Mouse (Mus musculus) MEL-GATA-1-ER (cell line): ENCODE measurements around the gene Prl3d1.
"Not testable (repeated sequence)": the region's sequence is repeated elsewhere in the genome, so short reads cannot be mapped to it uniquely, and the experiment has no call there.

Experiments used
- DNase-seq: peaks from one replicate; pipeline ENCODE4 v3.0.0-alpha.2; 2012; ENCODE audit warnings: low read depth; ENCODE audit errors: extremely low read depth

Gene Prl3d1

DNA sequence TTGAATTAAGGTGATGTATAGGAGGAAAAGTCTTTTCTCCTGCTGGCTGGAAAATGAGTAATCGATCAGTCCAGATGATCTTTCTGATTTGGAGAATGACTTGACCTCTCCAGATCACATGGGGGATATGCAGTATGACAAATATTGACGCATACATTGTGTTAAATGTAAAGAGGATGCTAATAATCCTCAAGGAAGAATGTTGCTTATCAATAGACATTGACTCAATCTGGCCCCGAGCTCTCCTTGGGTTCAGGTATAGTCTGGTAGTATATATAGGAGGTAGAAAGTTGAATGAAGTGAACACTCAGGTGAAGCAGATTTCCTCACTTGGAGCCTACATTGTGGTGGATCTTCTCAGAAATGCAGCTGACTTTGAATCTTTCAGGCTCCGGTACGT, at the start of gene Prl3d1:
Prl3d1 (plus strand) TSS at position 301 of the 400 bp plus-strand sequence.
- DNase-seq = not testable (repeated sequence)

DNA sequence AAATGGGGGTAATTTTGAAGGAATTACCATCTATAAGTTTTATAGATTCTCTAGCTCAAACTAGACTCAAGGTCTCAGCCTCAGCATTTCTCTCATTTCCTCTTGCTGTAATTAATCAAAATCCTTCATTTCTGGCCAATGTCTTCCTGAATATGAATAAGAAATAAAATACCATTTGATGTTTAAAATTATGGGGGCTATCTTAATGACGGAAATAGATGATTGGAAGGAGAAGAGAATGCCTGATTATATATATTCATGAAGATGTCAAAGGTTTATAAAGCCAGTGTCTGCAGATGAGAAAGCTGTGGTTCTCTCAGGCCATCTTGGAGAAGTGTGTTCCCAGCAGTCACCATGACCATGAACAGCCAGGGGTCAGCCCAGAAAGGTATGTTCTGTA, 36.7 kb upstream of the Prl3d1 start, which contains the start of gene Prl:
Prl (plus strand) TSS at position 301 of the 400 bp plus-strand sequence.
- no peak for DNase-seq

DNA sequence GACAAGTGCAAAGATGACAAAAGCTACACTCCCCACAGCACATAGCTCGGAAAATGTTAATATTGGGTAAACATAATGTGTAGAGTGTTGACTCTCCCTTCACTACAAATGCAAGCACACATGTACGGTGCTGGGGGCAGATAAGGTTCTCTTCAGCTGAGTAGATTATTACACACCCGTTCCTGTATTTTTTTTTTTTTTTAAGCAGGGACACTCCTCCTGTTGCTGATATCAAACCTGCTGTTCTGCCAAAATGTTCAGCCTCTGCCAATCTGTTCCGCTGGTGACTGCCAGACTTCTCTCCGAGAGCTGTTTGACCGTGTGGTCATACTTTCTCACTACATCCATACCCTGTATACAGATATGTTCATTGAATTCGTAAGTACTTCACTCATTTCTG, 34.8 kb upstream of the Prl3d1 start:
- DNase-seq = no peak

DNA sequence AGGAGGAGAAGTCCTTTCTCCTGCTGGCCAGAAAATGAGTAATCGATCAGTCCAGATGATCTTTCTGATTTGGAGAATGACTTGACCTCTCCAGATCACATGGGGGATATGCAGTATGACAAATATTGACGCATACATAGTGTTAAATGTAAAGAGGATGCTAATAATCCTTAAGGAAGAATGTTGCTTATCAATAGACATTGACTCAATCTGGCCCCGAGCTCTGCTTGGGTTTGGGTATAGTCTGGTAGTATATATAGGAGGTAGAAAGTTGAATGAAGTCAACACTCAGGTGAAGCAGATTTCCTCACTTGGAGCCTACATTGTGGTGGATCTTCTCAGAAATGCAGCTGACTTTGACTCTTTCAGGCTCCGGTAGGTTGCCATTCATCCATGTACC, 27.4 kb downstream of the Prl3d1 start, which contains the start of gene Prl3d2:
Prl3d2 (plus strand) TSS at position 301 of the 400 bp plus-strand sequence.
- DNase-seq = not testable (repeated sequence)

DNA sequence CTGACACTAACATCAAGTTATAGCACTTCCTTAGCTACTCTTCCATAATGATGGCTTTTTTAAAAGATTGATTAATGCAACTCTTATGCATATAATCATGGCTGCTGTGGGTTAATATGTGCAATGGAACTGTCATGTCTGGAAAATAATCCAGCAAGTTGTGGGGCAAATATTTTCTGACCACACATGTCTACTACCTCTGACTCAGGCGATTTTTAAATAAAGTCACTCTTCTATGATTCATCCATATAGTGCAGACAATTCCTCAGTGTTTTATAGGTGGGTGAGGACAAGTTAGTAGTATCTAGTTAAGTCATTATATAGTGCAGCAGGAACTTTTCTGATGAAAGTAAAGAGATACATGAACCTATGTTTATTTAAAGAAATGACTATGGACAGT, 54.3 kb downstream of the Prl3d1 start:
- no peak for DNase-seq
